Mouse (Mus musculus) ovary, postnatal 14 days (tissue): Measurements from ENCODE around the gene Adgrl4.
A peak's percentile ranks its signal among the peaks of the same experiment; 100 is the strongest.

Source experiments
- DNase-seq: peaks from one replicate; pipeline ENCODE4 v3.0.0; 2022; ENCODE audit warnings: low spot score

Adgrl4 gene

GRCm38 (mm10) chr3:151505606-151506005 lies 67.9 kb downstream of the Adgrl4 start:
- no peak for DNase-seq

- DNase-seq: no peak
Observed at GRCm38 (mm10) chr3:151511184-151511583, 73.5 kb downstream of the Adgrl4 start.

GRCm38 (mm10) chr3:151547182-151547581 lies 109.5 kb downstream of the Adgrl4 start:
- DNase-seq: no peak

GRCm38 (mm10) chr3:151551002-151551401 lies 113.3 kb downstream of the Adgrl4 start:
- no peak for DNase-seq

- DNase-seq: no peak
Observed at GRCm38 (mm10) chr3:151556635-151557034, 118.9 kb downstream of the Adgrl4 start.

GRCm38 (mm10) chr3:151557125-151557524 lies 119.4 kb downstream of the Adgrl4 start:
- no peak for DNase-seq

GRCm38 (mm10) chr3:151557607-151558006 lies 119.9 kb downstream of the Adgrl4 start:
- DNase-seq: no peak

- no peak for DNase-seq
Observed at GRCm38 (mm10) chr3:151558374-151558773, 120.7 kb downstream of the Adgrl4 start.

GRCm38 (mm10) chr3:151565664-151566621 lies 128.3 kb downstream of the Adgrl4 start:
- DNase-seq: no peak

GRCm38 (mm10) chr3:151566629-151567028 lies 128.9 kb downstream of the Adgrl4 start:
- DNase-seq: peak; percentile 5

GRCm38 (mm10) chr3:151567541-151567940 lies 129.9 kb downstream of the Adgrl4 start:
- DNase-seq: no peak

GRCm38 (mm10) chr3:151572089-151572488 lies 134.4 kb downstream of the Adgrl4 start:
- DNase-seq: no peak

- no peak for DNase-seq
Observed at GRCm38 (mm10) chr3:151575292-151575691, 137.6 kb downstream of the Adgrl4 start.

- DNase-seq: no peak
Observed at GRCm38 (mm10) chr3:151576155-151576554, 138.5 kb downstream of the Adgrl4 start.

GRCm38 (mm10) chr3:151591904-151592303 lies 154.2 kb downstream of the Adgrl4 start:
- no peak for DNase-seq
